Mouse (Mus musculus): ENCODE measurements around the gene Clrn1.
"Not testable (repeated sequence)": the region's sequence is repeated elsewhere in the genome, so short reads cannot be mapped to it uniquely, and the experiment has no call there.

Gene Clrn1

DNA sequence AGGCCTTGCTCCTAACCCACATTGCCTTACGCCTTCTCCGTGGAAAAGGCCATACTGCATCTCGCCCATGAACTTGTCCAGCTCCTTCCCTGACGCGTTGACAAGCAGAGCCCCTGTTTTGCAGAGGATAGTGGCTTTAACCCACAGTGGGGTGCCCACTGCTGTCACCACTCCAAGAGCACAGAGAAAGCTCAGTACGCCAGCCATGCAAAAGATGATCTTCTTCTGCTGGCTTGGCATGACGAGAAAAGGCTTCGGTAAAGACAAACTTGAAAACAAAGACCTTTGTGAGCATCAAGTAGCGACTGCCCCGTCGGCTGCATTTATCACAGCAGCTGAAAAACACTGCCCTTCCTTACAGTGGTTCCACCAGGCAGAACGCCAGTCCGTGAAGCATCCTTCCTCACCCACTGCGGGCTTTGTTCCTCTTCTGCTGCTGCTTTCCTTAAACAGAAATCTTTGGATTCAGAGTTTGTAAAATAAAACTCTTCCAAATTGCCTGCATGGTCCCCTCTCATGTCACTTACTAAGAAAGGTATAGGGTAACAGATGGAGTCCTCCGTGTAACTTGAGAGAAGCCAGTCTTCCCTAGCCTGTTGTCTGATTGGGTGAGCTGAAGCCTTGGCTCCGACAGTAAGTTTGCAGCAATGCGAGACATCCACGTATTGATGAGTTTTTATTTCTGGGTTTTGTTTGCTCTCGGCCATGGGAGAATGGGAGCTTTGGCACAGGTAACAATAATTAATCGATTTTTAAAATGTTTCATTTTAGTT is at the start of gene Clrn1:
Gene Clrn1, minus strand, starts transcription at position 540 of the 773 bp plus-strand sequence.
- no peak for DNase-seq (ENCODE audit: low spot score)

DNA sequence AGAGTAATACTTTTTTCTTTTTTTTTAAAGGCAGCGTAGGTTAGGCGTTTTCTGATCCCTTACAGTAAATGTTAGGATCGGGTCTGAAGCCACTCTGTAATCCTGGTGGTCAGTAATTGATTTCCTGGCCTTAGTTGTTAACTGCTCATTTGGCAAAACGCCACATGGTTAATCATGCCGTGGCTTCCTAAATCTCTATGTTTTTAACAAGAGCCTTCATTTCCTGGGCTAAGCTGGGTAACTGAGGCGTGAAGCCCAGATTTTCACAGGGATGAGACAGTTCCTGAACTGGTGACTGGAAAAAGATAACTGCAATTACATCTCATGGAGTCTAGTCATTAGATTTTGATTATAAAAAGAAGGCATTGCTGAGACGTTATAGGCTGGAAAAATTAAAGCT is 38.9 kb upstream of the Clrn1 start:
- DNase-seq (ENCODE audit: low spot score): no peak

DNA sequence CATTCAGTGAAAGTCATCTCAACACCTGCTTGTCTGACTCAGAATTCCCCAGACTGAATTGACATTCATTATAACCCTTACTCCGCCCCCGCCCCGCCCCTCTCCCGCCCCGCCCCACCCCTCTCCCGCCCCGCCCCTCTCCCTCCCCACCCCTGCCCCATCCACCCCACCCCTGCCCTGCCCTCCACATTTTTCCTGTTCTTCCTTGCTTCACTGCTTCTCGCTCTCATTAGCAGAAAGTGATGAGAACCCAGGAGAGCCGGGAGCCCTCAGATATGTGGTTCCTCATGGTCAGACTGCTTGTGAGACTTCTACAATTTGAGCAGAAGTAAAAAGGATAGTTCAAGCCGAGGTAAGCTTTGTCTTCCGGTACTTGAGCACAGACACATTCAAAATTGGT is 38.0 kb upstream of the Clrn1 start:
- no peak for DNase-seq (ENCODE audit: low spot score)

DNA sequence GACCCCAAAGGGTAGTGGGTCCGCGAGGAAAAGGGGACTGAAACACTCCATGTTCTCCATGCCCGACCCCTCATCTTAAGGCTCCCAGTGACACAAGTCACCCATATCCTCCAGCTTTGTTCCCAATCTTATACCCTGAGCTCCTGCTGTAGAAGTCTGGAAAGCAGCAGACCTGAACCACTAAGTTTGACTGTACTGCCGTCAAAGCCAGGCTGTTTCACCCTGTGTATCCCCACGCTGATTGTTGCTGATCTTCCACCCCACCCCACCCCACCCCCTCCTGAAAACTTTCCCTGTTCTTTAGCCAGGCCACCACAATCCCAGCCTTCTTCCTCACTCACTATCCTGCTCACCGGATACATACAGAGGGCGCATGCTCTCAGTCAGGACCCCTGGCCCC is 37.5 kb upstream of the Clrn1 start:
- DNase-seq (ENCODE audit: low spot score): no peak

DNA sequence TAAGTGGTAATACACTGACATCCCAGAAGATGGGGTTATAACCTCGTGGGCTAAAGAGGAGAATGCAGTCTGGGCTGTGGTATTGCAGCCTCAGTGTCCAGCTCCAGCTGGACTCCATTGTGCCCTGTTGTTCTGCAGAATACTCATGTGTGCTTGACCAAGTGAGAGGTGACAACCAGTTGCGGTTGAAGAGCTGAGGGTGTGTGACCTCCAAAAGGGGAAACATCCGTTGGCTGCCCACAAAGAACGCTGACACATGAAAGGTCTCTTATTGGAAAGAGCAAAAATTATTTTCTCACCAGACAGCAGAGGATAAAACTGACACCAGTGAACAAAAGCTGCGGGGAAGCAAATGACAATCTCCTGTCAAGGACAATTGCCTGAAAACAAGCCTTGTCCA is 36.2 kb upstream of the Clrn1 start:
- DNase-seq (ENCODE audit: low spot score): no peak

DNA sequence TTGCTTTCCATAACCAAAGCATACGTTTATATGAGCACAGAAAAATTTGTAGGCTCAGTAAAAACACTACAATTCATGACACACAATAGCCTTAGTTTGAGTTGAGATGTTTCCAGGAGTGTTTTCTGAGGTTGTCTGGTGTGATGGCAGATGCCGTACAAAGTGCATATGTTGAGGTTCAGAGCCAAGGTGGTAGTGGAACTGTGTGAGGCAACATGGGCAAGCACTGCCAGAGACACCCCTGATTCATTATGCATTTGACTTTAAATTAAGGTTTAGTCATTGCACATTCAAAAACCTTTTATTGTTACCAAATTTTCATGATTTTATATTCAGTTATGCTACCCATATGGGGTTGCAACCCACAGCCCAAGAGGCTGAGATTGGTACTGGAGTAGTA is 19.5 kb upstream of the Clrn1 start:
- no peak for DNase-seq (ENCODE audit: low spot score)

DNA sequence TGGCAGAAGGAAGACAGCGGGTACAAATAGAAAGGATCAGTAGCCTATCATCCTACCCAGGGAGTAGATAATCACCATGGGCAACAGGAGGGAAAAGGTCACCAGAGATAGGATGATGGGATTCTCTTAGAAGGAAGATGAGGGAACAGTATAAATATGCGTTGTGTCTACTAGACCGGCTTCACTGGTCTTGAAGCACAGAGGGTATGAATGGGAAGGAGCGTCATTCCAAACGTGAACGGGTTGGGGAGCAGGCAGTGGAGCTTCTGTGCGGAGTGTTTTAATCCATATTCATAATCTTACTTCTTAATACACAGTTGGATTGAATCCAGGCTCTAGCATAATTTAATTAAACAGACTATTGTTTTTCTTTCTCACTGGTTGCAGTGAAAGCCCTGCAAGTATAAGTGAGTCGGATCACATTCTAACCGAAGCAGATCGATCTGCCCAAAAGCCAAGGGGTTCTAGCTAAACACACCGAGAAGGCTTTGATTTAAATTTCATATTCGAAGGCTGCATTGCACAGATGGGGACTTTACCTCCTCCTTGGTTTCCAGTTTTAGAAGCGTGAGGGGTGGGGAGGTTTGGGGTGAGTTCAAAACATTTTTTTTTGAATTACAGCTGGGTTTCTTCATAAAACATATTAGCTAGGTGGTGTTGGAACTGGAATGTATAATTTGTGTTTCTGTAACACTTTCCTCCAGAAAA is 17.1 kb upstream of the Clrn1 start:
- DNase-seq (ENCODE audit: low spot score): no peak

DNA sequence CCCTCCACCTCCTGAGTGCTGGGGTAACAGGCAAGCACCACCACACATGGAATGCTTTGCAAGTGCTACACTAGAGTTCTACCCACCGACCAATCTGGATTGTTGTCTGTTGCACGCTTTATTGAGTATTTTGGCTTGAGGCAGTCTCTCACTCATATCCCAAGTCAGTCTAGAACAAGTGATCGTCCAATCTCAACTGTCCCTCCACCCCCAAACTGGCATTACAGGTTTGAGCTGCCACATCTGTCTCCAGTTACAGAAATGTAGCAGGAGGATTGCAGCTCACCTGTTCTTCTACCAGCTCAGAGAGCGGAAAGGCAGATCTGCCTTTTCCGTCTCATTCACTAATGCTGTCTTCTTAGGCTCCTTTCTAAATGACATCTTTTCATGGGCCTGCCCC is 10.0 kb upstream of the Clrn1 start:
- DNase-seq (ENCODE audit: low spot score): no peak

DNA sequence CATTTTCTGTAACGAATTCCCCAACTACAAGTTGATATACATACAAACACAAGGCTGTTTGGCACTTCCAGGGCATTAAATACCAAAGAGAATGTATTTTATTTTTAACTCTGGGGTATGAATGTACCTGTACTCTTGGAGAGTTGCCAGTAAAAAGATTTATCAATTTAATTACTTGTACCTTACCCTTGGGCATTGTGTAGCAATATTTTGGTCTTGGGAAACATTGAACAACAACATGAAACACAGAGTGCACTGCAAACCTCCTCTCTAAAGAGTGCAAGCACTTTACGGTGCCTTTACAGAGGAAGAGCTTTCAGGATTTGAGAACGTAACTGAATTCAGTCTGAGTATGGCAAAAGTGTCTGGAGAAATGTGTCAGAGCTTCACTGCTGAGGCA is 9.4 kb upstream of the Clrn1 start:
- DNase-seq (ENCODE audit: low spot score): no peak

DNA sequence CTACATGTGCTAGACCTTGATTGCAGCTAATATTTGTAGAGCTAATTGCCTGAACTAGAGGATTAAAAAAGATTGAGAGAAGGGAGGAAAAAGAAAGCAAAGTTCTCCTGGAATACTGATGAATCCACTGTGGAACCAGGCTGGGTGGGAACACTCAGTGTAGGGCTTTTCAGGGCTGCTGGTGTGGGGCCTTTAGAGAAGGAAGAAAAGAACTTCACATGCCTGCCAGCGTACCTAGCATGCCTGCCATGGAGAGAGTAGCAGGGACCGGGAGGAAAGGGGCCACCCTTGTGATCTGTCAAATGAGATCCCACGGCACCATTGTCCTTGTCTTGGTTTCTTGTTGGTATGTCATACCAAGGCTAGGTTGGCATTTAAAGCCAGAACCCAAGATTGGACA is 4.5 kb upstream of the Clrn1 start:
- DNase-seq (ENCODE audit: low spot score): no peak

DNA sequence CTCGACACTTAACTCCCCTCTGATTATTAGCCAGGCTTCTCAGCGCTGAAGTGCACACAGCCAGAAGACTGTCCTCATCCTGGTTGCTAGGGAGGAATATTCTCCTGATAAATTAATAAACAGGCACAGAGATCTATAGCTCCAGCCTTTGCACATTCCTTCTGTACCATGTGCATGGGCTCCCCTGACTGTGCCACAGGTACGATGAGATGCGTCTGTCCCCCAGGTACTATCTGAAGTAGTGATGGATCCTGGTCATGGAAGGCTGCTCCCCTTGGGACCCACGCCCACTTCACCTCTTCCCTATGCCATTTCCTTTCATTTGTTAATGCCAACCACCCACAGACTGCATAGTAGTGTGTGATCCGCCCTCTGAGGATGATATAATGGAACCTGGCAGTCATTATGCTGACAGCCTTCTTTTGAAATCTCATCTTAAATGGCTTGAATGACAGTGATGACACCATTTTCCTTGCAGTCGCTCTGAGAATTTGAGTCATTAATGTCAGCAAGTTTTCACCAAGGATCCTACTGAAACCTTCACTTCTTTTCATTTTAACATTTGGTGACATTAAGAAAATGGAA is 3.1 kb upstream of the Clrn1 start:
- no peak for DNase-seq (ENCODE audit: low spot score)

DNA sequence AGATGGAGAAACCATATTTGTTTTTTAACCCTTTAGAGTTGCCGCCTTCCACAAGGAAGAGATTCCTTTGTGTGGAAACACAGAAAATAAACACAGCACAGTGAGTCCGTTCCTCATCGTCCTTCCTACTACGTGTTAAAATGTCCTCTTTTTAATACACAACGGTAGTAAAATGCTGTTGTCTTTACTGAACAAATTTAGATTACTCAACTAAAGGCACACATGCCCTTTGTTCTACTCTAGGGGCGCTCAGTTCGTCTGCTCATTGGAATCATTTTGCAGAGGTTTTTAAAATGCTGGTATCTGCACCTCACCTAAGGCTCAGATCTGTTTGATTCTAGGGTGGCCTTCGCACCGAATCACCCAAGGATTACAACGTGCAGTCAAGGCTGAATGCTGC is 2.6 kb upstream of the Clrn1 start:
- no peak for DNase-seq (ENCODE audit: low spot score)

DNA sequence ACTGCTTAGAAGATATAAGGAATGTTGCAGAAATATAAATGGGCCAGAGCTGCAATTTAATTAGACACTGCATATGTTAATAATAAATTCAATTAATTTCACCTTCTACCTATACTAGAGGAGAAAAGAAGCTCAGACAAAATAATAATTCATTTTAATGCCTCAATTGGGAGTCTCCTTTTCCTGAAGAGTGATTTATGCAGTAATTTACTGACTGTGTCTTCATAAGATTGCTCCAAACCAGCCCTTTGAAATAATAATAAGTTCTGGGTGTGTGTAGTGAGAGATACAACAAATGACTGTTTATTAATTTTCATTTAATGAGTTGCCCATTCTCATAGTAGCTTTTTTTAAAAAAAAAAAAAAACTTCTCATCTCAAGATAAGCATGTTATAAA is 1.6 kb downstream of the Clrn1 start:
- no peak for DNase-seq (ENCODE audit: low spot score)

DNA sequence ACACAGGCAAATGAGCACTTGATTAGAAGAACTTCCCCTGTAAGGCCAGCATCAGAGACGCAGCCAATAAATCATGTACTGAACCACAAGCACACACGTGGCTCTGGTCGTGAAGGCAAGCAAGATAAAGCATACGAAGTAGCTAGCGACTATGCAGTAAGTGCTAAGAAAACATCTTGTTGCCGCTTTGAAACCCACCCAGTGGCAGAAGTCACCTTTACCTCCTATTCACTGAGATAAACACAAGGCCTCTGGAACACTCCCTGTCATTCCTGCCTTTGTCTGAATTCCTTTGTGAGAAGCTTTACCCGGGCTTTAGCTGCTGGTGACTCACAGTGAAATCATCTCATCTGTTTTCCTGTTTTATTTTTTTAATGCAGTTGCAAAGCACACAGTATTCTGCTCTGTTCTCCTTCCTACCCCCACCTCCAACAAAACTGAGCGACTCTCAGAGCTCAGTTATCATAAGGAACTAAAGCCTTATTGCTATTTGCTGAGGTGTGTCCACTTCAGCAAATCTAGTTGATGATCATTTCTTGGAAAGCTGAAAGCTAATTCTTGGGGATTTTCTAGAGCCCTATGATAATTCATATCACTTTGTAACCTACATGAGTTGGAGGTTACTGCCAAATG is 2.1 kb downstream of the Clrn1 start:
- DNase-seq (ENCODE audit: low spot score): peak; percentile 4

DNA sequence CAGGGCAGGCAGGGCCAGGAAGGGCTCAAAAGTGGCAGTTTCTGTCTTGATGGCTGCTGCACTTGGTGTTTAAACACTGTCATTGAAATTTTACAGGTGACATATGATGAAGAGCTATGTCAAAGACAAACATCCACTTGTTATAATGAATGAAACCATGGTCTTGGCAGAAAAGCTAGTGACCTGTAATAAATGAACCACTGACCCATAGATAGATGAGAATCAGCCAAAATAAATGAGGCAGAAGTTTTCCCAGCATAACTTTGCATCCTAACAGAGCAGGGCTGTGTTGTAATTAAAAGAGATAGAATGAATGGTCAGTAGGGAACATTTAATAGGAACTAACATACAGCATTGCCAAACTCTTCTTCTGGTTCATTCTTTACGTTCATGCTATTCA is 4.1 kb downstream of the Clrn1 start:
- no peak for DNase-seq (ENCODE audit: low spot score)

DNA sequence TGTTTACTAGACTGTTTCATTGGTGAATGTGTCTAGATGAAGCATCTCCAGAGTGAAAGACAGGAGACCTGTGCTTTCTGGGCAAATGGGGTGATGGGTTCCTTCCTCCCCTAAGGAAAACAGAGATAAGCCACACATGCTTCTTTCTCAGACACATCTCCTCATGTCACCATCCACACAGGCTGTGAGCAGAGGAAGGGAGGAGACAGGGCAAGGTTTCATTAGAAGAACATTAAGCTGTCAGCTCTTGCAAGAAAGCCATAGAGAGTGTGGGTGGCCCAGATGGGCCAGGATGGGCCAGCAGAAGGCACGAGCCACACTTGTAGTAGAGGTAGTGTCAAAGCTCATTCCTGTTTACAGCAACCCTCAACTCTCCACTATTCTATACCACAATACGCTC is 5.0 kb downstream of the Clrn1 start:
- no peak for DNase-seq (ENCODE audit: low spot score)

DNA sequence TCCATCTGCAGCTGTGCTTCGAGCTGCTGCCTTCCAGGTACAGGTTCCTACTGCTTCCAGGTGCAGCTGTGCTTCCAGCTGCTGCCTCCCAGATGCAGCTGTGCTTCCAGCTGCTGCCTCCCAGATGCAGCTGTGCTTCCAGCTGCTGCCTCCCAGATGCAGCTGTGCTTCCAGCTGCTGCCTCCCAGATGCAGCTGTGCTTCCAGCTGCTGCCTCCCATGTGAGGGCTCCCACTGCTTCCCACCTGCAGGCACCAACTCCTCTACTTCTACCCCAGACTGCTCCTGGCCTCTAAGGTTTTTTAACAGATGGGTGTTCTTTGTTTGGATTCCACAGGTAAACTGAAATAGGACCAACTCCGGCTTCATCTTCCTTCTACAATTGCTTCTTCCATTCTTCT is 13.3 kb downstream of the Clrn1 start:
- DNase-seq (ENCODE audit: low spot score): not testable (repeated sequence)

DNA sequence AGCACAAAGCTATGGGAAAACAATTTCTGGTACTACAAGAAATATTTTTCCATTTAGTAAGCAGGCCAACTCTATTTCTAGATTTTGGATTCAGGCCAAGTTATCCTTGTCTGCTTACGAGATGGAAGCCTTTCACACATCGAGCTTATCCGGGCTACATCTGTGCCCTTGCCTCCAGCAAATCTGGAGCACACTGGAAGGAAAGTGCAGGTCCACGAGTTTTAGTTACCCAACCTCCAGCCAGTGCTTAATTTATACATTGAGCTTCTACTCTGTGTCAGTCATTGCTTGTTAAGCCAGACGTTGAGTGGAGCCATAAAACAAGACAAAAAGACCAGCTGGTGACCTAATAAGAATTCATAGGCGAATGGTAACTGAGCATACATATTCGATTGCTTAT is 19.4 kb downstream of the Clrn1 start:
- DNase-seq (ENCODE audit: low spot score): peak; percentile 6

DNA sequence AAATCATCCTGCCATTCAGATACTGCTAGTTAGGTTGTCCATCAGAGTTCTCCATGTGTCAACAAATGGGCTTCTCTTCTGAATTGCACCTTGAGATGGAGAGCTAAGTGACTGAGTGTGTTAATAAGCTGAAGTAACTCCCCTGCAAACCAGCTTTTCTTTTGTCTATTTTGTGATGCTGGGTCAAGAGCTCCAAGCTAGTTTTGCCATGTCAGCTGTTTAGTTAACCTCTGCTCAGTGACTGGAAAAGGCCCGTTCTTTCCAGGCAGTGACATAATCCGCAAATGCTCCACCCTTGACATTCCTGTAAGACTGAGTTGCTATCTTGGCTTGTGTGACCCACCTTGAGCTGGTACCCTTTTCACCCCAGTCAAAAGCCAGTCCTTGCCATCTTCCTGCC is 22.2 kb downstream of the Clrn1 start:
- DNase-seq (ENCODE audit: low spot score): no peak

DNA sequence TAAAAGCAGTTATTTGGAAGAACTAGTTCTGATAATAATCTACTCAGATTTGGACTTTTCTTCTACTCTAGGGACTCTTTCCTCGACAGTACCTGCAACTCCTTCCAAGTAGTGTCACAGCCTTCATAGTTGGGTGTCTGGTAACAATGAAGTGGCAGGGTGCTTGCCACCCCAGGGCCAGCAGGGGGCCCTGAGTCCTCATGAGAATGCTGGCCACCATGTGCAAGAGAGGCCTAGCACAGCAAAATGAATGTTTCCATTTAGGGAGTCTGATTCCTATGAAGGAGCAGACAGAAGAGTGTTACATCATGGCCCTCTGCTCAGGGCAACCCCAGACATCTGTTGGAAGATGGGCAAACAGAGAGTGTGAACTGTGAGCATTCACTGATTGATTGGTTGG is 41.7 kb downstream of the Clrn1 start:
- DNase-seq (ENCODE audit: low spot score): peak; percentile 30

DNA sequence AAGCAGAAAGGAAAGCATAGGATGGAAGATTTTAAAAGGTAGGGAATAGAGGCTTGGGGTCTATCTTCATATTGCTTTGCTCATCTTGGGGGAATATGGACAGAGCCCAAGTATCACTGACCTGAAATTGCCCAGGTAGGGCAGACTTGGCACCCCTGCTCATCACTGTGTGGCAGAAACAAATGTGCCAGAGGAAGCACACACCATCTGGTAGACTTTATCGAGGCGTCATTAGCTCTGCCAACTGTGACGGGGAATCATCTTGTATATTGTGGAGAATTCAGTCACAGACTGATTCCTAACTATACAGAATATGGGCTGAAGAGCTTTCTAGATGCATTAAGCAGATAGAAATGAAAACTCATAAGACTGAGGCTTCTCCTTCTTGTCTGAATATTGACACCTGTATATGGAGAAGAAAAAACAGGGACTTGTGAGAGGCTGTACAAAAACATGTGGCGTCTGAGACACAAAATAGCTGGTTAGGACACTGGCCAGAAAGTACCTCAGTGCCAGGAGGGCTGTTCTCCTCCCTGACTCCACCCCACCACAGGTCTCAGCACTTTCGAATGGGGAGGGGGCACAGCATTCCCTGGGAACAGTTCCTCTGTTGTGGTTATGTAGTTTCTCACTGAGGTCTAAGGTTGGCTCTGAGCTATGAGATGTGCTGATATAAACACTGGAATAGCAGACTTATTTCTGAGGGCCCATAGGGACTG is 51.5 kb downstream of the Clrn1 start:
- no peak for DNase-seq (ENCODE audit: low spot score)

DNA sequence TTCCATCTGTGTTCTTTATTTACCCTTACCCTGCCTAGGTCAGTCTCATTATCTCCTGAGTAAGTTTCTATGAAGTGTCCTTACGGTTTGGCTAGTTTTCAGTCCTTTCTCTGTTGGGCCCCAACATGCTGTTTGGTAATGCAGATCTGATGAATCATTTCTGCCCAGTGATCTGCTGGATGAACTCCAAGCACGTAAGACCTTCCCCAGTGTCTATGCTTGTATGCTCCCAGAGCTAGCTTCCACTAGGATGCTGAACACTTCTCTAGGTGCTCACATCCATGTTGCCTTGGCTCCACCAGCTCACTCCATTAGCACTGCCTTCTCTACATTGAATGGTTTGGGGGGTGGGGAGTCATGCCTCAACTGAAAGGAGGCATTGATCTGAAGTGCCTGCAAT is 52.3 kb downstream of the Clrn1 start:
- no peak for DNase-seq (ENCODE audit: low spot score)

Measured in adipocyte (in vitro differentiated cells).